Mouse (Mus musculus): ENCODE data around the gene Errfi1. TPM values are rescaled to one million over a fixed set of nuclear protein-coding genes. Genes with fewer than 3 reads are reported as not detected.
"Not testable (repeated sequence)": the region's sequence is repeated elsewhere in the genome, so short reads cannot be mapped to it uniquely, and the experiment has no call there.

Errfi1 gene
- polyA plus RNA-seq, 1 experiment from 2014 or later: 10.7 TPM

- Histone ChIP-seq H3K27ac (no peak overlapping the region), H3K9me3 (replicated peaks) (no peaks in the 10 kb centered on the region), H3K9ac (no peak overlapping the region), H3K4me1 (replicated peaks) (no peaks in the 10 kb centered on the region), H3K27me3 (no peaks in the 10 kb centered on the region), H3K36me3 (peaks cover 69% of the 10 kb centered on the region), H3K4me2 (no peak overlapping the region), H3K4me3 (no peak overlapping the region)
- 47% methylated on average over 9 of the region's 9 CpGs for WGBS
- ATAC-seq (replicated peaks; ENCODE audit: insufficient number of reproducible peaks, insufficient read depth, low FRiP score, low read depth): no peak; the same call in 1 of the 2 replicates
Observed at GRCm38 (mm10) chr4:150901651-150902050, 47.9 kb downstream of the Errfi1 start.

DNA sequence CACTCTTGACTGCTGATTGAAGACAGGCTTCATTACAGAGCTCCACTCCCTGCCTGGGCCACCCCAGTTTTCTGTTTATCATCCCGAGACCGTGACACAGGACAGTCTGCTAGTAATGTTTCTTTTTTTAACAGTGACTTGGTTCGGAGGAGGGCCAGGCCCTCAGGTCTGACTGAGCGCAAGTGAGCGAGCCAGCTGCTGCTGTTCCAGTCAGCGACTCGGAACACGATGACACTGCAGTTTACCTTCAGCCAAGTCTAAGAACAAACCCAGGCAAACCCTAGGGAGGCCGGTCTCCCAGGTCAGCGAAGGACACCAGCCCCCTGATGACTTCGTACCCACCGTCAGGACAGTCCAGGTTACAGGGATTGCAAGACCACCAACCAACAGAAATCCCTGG is 48.3 kb downstream of the Errfi1 start:
- H3K4me1 ChIP-seq (replicated peaks): no peaks in the 10 kb centered on the region
- no peak for ATAC-seq (replicated peaks; ENCODE audit: insufficient number of reproducible peaks, insufficient read depth, low FRiP score, low read depth)
- no peak overlapping the region for H3K27ac ChIP-seq
- peaks cover 69% of the 10 kb centered on the region for H3K36me3 ChIP-seq
- H3K4me2 ChIP-seq: no peak overlapping the region
- no peak overlapping the region for H3K4me3 ChIP-seq
- no peaks in the 10 kb centered on the region for H3K27me3 ChIP-seq
- WGBS: 63% methylated on average over 12 of the region's 12 CpGs
- H3K9ac ChIP-seq: no peak overlapping the region
- no peaks in the 10 kb centered on the region for H3K9me3 ChIP-seq (replicated peaks)

- WGBS: 93% methylated on average over 14 of the region's 14 CpGs
- H3K9me3 ChIP-seq (replicated peaks): no peaks in the 10 kb centered on the region
- no peaks in the 10 kb centered on the region for H3K27me3 ChIP-seq
- peaks cover 58% of the 10 kb centered on the region for H3K36me3 ChIP-seq
- no peak overlapping the region for H3K9ac ChIP-seq
- no peak for ATAC-seq (replicated peaks; ENCODE audit: insufficient number of reproducible peaks, insufficient read depth, low FRiP score, low read depth)
- peaks cover under 1% of the 10 kb centered on the region; the same call in 1 of the 2 replicates for H3K4me1 ChIP-seq (replicated peaks)
- H3K27ac ChIP-seq: no peak overlapping the region
- no peak overlapping the region for H3K4me2 ChIP-seq
- no peak overlapping the region for H3K4me3 ChIP-seq
Observed at GRCm38 (mm10) chr4:150903091-150903742, 49.5 kb downstream of the Errfi1 start.

DNA sequence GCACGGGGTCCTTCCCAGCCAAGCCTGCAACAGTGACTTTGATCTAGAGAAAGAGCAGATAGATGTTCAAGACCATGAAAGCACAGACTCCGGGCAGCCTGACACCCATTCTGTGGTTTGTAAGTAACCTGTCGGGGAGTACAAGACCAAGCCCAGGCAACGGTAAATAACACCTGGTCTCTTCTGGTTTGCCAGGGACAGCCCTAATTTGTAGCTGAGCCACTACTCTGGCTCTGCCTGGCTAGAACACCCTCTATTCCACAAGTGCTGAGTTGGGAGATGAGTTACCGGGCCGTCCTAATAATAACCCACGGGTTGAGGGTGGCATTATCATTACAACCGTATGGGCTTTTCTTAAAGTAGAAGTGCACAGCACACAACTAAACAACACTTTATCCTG is 53.4 kb downstream of the Errfi1 start:
- Histone ChIP-seq H3K36me3 (peaks cover 38% of the 10 kb centered on the region), H3K9ac (no peak overlapping the region), H3K27ac (no peak overlapping the region), H3K9me3 (replicated peaks) (no peaks in the 10 kb centered on the region), H3K4me3 (no peak overlapping the region), H3K4me2 (no peak overlapping the region), H3K27me3 (no peaks in the 10 kb centered on the region), H3K4me1 (replicated peaks) (peaks cover 13% of the 10 kb centered on the region)
- WGBS: 84% methylated on average over 8 of the region's 8 CpGs
- ATAC-seq (replicated peaks; ENCODE audit: insufficient number of reproducible peaks, insufficient read depth, low FRiP score, low read depth): no peak

GRCm38 (mm10) chr4:150908512-150908911 is 54.8 kb downstream of the Errfi1 start:
- ATAC-seq (replicated peaks; ENCODE audit: insufficient number of reproducible peaks, insufficient read depth, low FRiP score, low read depth); H3K27ac ChIP-seq; H3K9me3 ChIP-seq (replicated peaks); H3K27me3 ChIP-seq; H3K9ac ChIP-seq: not testable (repeated sequence)
- H3K4me2 ChIP-seq: peak overlapping the region; percentile 3; the same call in 1 of the 2 replicates
- H3K4me3 ChIP-seq: peak overlapping the region; percentile 85
- peaks cover 24% of the 10 kb centered on the region for H3K36me3 ChIP-seq
- peaks cover 14% of the 10 kb centered on the region for H3K4me1 ChIP-seq (replicated peaks)
- WGBS: 77% methylated on average over 5 of the region's 5 CpGs

DNA sequence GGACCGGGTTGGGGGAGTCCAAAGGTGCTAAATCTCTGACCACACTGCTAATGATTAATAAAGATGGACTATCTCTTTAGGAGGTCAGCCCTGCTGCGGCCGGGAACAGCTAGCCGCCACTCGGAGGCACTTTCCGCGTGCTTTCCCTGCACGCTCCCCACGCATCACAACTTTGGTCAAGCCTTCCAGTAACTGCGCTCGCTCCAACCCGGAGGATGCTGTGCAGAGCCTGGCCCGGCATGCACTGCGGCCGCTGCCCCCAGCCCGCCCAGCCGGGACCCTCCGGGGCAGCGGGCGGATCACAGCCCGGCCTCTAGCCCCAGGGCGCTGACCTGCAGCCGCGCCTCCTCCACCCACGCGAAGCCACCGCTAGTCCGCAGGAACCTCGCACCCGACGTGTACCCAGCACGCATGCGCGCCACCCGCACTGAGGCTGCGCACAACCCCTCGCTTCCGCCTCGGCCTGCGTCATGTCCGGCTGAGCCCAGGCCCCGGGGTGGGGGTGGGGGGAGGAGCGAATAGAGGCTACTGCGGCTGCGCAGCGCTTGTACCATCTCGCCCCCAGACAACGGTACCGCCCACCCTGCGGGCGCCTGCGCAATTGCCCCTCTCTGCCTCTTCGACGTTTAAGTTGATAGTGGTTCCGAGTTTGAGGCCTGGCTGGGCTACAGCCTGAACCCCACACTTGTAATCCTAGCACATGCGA is 55.9 kb downstream of the Errfi1 start:
- ATAC-seq (replicated peaks; ENCODE audit: insufficient number of reproducible peaks, insufficient read depth, low FRiP score, low read depth): peak; percentile 91
- Histone ChIP-seq H3K36me3 (peaks cover 17% of the 10 kb centered on the region; the same call in 1 of the 2 replicates), H3K9me3 (replicated peaks) (no peaks in the 10 kb centered on the region), H3K4me3 (peak overlapping the region; percentile 85), H3K27me3 (no peaks in the 10 kb centered on the region), H3K4me2 (peak overlapping the region; percentile 75), H3K9ac (peak overlapping the region; percentile 92), H3K27ac (peak overlapping the region; percentile 90), H3K4me1 (replicated peaks) (peaks cover 17% of the 10 kb centered on the region)
- WGBS: under 1% methylated on average over 56 of the region's 56 CpGs

DNA sequence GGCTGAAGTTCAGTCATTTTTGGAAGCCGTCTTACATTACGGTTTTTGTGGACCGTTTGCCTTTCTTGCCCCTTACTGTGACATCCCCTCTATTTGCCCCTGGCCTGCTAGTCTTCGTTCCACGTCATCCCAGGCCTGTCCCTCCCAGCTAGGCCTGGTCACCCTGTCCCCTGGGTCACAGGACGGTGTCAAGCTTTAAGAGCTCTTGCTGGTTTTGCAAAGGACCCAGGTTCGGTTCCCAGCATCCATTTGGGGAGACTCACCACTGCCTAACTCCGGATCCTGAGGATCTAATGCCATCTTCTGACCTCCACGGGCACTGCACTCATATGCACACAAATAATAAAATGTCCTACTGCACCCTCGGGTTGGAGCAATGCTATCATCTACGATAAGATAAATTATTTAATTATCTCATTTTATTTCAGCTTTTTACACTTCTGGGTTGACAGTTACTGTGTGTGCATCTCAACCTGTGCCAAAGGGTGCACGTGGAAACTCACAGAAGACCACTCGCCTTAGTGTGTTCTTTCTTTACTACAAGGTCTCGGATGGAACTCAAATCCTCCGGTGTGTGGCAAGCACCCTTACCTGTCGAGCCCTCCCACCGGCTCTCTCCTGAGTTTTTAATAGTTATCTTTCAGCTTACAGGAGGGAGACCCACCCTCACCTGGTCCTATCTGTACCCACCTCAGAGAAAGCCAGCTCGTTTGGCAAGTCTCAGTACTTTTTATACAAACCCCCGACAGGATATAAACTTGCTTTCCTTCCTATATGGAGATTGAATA is 56.6 kb downstream of the Errfi1 start:
- no peaks in the 10 kb centered on the region for H3K27me3 ChIP-seq
- H3K9me3 ChIP-seq (replicated peaks): no peaks in the 10 kb centered on the region
- peaks cover 23% of the 10 kb centered on the region for H3K4me1 ChIP-seq (replicated peaks)
- WGBS: 86% methylated on average over 19 of the region's 19 CpGs
- H3K9ac ChIP-seq: peak overlapping the region; percentile 20; the same call in 1 of the 2 replicates
- H3K36me3 ChIP-seq: peaks cover 12% of the 10 kb centered on the region; the same call in 1 of the 2 replicates
- H3K27ac ChIP-seq: peak overlapping the region; percentile 90
- H3K4me3 ChIP-seq: peak overlapping the region; percentile 85
- ATAC-seq (replicated peaks; ENCODE audit: insufficient number of reproducible peaks, insufficient read depth, low FRiP score, low read depth): no peak
- peak overlapping the region; percentile 75 for H3K4me2 ChIP-seq

- H3K4me2 ChIP-seq: peak overlapping the region; percentile 69
- H3K9ac ChIP-seq: peak overlapping the region; percentile 68
- 13% methylated on average over 12 of the region's 12 CpGs for WGBS
- peak overlapping the region; percentile 86 for H3K27ac ChIP-seq
- H3K9me3 ChIP-seq (replicated peaks): no peaks in the 10 kb centered on the region
- no peaks in the 10 kb centered on the region for H3K27me3 ChIP-seq
- peaks cover 20% of the 10 kb centered on the region for H3K4me1 ChIP-seq (replicated peaks)
- no peak for ATAC-seq (replicated peaks; ENCODE audit: insufficient number of reproducible peaks, insufficient read depth, low FRiP score, low read depth)
- H3K36me3 ChIP-seq: no peaks in the 10 kb centered on the region
- peak overlapping the region; percentile 70 for H3K4me3 ChIP-seq
Observed at GRCm38 (mm10) chr4:150913743-150914142, 60.0 kb downstream of the Errfi1 start.

DNA sequence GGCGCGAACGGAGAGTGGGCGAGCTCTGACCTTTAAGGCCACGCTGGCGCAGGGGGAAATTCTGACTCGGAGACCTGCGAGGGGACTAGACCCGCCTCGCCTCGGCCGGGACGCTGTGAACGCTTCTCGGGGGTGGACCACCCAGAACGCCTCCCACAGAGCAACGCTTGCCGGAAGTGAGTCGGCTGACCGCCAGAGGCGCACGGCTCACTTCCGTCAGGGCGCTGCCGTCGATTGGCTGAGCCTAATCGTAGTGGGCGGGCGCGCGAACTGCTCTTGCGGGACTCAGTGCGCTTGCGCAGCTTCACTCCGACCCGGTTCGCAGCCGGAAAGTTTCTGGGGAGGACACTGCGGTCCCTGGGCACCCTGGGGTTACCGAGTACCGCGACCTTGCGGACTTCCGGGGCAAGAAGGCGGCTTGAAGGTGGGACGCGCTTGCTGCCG is 60.6 kb downstream of the Errfi1 start, which contains the start of the genes Park7 and Tnfrsf9:
Park7 (minus strand) TSS at position 148 of the 444 bp plus-strand sequence.
Tnfrsf9 (plus strand) TSS at position 273 of the 444 bp plus-strand sequence.
- no peaks in the 10 kb centered on the region for H3K36me3 ChIP-seq
- no peaks in the 10 kb centered on the region for H3K27me3 ChIP-seq
- peak within 1 kb of the TSS; percentile 70 for H3K4me3 ChIP-seq
- peaks cover 17% of the 10 kb centered on the region for H3K4me1 ChIP-seq (replicated peaks)
- peak; percentile 83 for ATAC-seq (replicated peaks; ENCODE audit: insufficient number of reproducible peaks, insufficient read depth, low FRiP score, low read depth)
- H3K4me2 ChIP-seq: peak within 1 kb of the TSS; percentile 69
- peak within 1 kb of the TSS; percentile 68 for H3K9ac ChIP-seq
- peak within 1 kb of the TSS; percentile 86 for H3K27ac ChIP-seq
- H3K9me3 ChIP-seq (replicated peaks): no peaks in the 10 kb centered on the region
- WGBS: 0% methylated on average over 48 of the region's 48 CpGs

GRCm38 (mm10) chr4:150915181-150915906 is 61.6 kb downstream of the Errfi1 start:
- 45% methylated on average over 10 of the region's 10 CpGs for WGBS
- peak overlapping the region; percentile 69 for H3K4me2 ChIP-seq
- H3K27ac ChIP-seq: peak overlapping the region; percentile 86
- H3K9ac ChIP-seq: peak overlapping the region; percentile 68
- H3K9me3 ChIP-seq (replicated peaks): no peaks in the 10 kb centered on the region
- peak overlapping the region; percentile 70 for H3K4me3 ChIP-seq
- no peaks in the 10 kb centered on the region for H3K27me3 ChIP-seq
- H3K4me1 ChIP-seq (replicated peaks): peaks cover 13% of the 10 kb centered on the region
- no peak for ATAC-seq (replicated peaks; ENCODE audit: insufficient number of reproducible peaks, insufficient read depth, low FRiP score, low read depth)
- H3K36me3 ChIP-seq: no peaks in the 10 kb centered on the region
